In genomic region chr1:74894966-74895365, GRCm38 (mm10) we compare ENCODE assay signal across 9 mouse cellular contexts. TPM values are rescaled to one million over a fixed set of nuclear protein-coding genes. Genes with fewer than 3 reads are reported as not detected.
A peak's percentile ranks its signal among the peaks of the same experiment; 100 is the strongest.
DNase-seq lines count a peak whose midpoint lies in the region; TF ChIP-seq lines count a peak whose summit lies in the region.
"Had no signal": no experiment of that assay in that cellular context is flagged by ENCODE, and none has a peak within 500 bp of the region (broad histone marks: within the 10 kb centered on the region; RNA-seq: fewer than 3 reads in every experiment).

No protein-coding gene starts in this region.

- 16% methylated on average over 4 of the region's 4 CpGs for WGBS in lung, adult 2 months

- peak; percentile 49 to 78 for DNase-seq in adrenal gland, adult (ENCODE audit: inconsistent age in 2 of 2, low spot score in 1 of 2)
- DNase-seq in adrenal gland, adult 8-10 months = no peak
- peak; percentile 66 for DNase-seq in right cerebral cortex, adult 18-20 months
- no peak for DNase-seq in right cerebral cortex, postnatal 25 days
- peak; percentile 55 to 75 for DNase-seq in cerebellum, postnatal 4 days (ENCODE audit: low spot score in 2 of 2)
- DNase-seq in induced T-regulatory cell, adult 2 months (ENCODE audit: low read depth) = peak; percentile 71
- DNase-seq in lung, adult 2 months = peak; percentile 38
- peak; percentile 74 for DNase-seq in right cerebral cortex, postnatal 14 days

- peak; percentile 59 for TF ChIP-seq CTCF in lung, adult 2 months (IDR thresholded peaks at IDR 0.05; ENCODE audit: insufficient read depth, low read length)

- H3K4me3 ChIP-seq in lung, adult 2 months (replicated peaks; ENCODE audit: extremely low read depth, low read depth, low read length) = no peak overlapping the region

- no peaks in the 10 kb centered on the region for H3K4me1 ChIP-seq in lung, adult 2 months (ENCODE audit: control insufficient read depth, insufficient read depth, low read length)

- TF ChIP-seq POLR2A in lung, adult 2 months (IDR thresholded peaks at IDR 0.05; ENCODE audit: borderline replicate concordance, extremely low read depth, low read depth, low read length) = no peak

RNA-seq across cellular contexts. Expression of gene Cryba2, which starts 2.0 kb away (rescaled TPM):
- 1 to 10 TPM in 3 of 4 experiments, under 1 TPM in 1; 0.56 to 2.1 (median 1.4) TPM for total RNA-seq in adrenal gland, adult 8-10 months (2022)
- not detected in 2 replicates for polyA plus RNA-seq in lung, adult 2 months (2012; rRNA removed)
- total RNA-seq: gastrocnemius, postnatal 36 days had no signal

RNA-seq across cellular contexts. Expression of gene Fev, which starts 9.7 kb away (rescaled TPM):
- 1 to 10 TPM in 3 of 4 experiments, under 1 TPM in 1; 0.93 to 6.3 (median 2.8) TPM for total RNA-seq in adrenal gland, adult 8-10 months (2022)
- polyA plus RNA-seq in lung, adult 2 months (2012; rRNA removed) = not detected in 2 replicates
- total RNA-seq: gastrocnemius, postnatal 36 days had no signal

RNA-seq across cellular contexts. Expression of gene Cdk5r2, which starts 40.2 kb away (rescaled TPM):
- 1 to 10 TPM; 4.2 to 6.2 (median 6.0) TPM for total RNA-seq in adrenal gland, adult 8-10 months (2022)
- polyA plus RNA-seq in lung, adult 2 months (2012; rRNA removed) = 0.08 and 0.09 TPM in 2 replicates
- total RNA-seq: gastrocnemius, postnatal 36 days had no signal

RNA-seq across cellular contexts. Expression of gene Cfap65, which starts 40.4 kb away (rescaled TPM):
- under 1 TPM in 1 of 4 experiments, not detected in 3; 0.03 TPM for total RNA-seq in adrenal gland, adult 8-10 months (2022)
- 23.0 and 27.7 TPM in 2 replicates for polyA plus RNA-seq in lung, adult 2 months (2012; rRNA removed)
- total RNA-seq: gastrocnemius, postnatal 36 days had no signal

RNA-seq across cellular contexts. Expression of gene Ihh, which starts 56.5 kb away (rescaled TPM):
- total RNA-seq in adrenal gland, adult 8-10 months (2022) = under 1 TPM in 3 of 4 experiments, not detected in 1; 0.16 to 0.20 (median 0.18) TPM
- 0.54 and 1.2 TPM in 2 replicates for polyA plus RNA-seq in lung, adult 2 months (2012; rRNA removed)

Comparison
In these comparisons a context has a peak if more than half of its experiments do, and no peak if none do; other contexts are left out.
1. DNase-seq: peak in adrenal gland, adult (2 of 2), right cerebral cortex, adult 18-20 months (single experiment), cerebellum, postnatal 4 days (2 of 2), induced T-regulatory cell, adult 2 months (single experiment), lung, adult 2 months (single experiment) and right cerebral cortex, postnatal 14 days (single experiment); none in adrenal gland, adult 8-10 months (single experiment) and right cerebral cortex, postnatal 25 days (single experiment).